Mouse (Mus musculus): ENCODE measurements around the gene Adamts4. TPM values are rescaled to one million over a fixed set of nuclear protein-coding genes. Genes with fewer than 3 reads are reported as not detected.

Gene Adamts4
- polyA plus RNA-seq, 1 experiment from 2014 or later, result 6.2 TPM

DNA sequence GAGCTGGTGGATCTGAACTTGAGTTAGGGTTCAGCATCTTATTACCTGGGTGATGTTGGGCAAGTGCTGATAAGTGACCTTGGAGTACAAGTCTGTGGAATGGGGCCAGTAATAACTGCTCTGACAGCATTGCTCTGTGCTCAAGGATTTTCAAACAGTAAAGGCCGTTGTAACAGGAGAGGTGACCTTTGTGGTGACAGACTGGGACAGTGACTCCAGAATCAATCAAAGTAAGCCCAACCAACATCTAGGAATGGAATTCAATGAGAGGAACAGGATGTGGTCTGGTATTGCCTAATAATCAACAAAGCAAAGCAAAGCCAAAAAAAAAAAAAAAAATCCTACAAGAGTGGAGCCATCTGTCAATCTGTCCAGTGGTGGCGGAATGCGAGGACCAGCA lies 10.1 kb downstream of the Adamts4 start:
- Histone ChIP-seq H3K9ac (no peak overlapping the region), H3K27ac (no peak overlapping the region), H3K36me3 (peaks cover 4% of the 10 kb centered on the region; the same call in 1 of the 2 replicates), H3K9me3 (no peaks in the 10 kb centered on the region), H3K4me1 (no peaks in the 10 kb centered on the region), H3K27me3 (replicated peaks) (no peaks in the 10 kb centered on the region), H3K4me3 (no peak overlapping the region), H3K4me2 (replicated peaks) (no peak overlapping the region)
- WGBS, result 76% methylated on average over 3 of the region's 3 CpGs
- no peak for ATAC-seq (ENCODE audit: low FRiP score, low read depth)

DNA sequence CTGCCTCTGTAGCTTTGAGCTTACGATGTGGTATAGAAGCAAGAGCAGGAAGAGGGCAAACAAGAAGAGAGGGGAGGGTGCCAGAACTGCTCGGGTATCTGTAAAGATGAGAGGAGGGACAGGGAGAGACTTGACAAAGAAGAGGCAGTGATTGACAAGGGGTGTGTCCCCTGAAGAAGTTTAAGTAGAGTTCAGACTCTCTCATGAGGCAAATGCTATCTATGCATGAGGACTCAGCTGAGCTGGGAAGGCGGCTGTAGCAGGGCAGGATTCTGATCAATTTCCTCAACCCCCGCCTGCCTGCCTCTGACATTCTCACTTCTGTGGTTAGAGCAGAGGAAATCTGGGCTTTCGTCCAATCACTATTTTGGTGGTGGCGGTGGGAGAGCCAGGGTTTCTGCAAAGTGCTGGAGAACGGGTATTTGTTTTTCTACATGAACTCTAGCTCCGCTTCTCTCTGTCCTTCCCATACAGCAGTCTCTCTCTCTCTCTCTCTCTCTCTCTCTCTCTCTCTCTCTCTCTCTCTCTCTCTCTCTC lies 12.4 kb downstream of the Adamts4 start:
- H3K4me3 ChIP-seq, result no peak overlapping the region; the same call in 1 of the 2 replicates
- no peak overlapping the region for H3K27ac ChIP-seq
- ATAC-seq (ENCODE audit: low FRiP score, low read depth), result peak; percentile 67
- no peaks in the 10 kb centered on the region for H3K9me3 ChIP-seq
- peak overlapping the region; percentile 54 for H3K4me2 ChIP-seq (replicated peaks)
- H3K36me3 ChIP-seq, result peaks cover 4% of the 10 kb centered on the region; the same call in 1 of the 2 replicates
- H3K27me3 ChIP-seq (replicated peaks), result no peaks in the 10 kb centered on the region
- WGBS, result 13% methylated on average over 8 of the region's 8 CpGs
- H3K4me1 ChIP-seq, result no peaks in the 10 kb centered on the region
- H3K9ac ChIP-seq, result peak overlapping the region; percentile 13; the same call in 1 of the 2 replicates

DNA sequence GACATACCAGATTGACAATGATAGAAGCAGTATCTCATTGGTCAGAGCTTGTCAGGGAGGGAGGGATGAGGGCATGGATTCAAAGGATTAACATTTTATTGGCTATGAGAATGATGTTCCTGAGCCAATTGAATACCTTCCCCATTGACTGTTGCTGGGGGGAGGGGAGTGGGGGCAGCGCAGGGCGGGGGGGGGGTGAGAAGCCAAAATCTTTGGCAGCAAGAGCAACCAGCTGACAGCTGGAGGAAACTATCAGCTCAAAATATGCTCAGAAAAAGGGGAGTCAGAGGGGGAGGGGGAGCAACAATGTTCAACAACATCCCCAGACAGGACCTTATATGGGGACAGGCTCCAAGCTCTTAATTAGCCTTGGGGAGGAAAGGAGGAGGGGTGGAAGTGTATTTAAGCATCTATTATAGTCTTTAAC lies 13.0 kb downstream of the Adamts4 start:
- Histone ChIP-seq H3K27me3 (replicated peaks) (no peaks in the 10 kb centered on the region), H3K36me3 (peaks cover 4% of the 10 kb centered on the region; the same call in 1 of the 2 replicates), H3K4me1 (no peaks in the 10 kb centered on the region), H3K4me2 (replicated peaks) (peak overlapping the region; percentile 54), H3K9ac (no peak overlapping the region; the same call in 1 of the 2 replicates), H3K9me3 (no peaks in the 10 kb centered on the region), H3K4me3 (no peak overlapping the region; the same call in 1 of the 2 replicates), H3K27ac (no peak overlapping the region)
- WGBS, result 0% methylated on average over 1 of the region's 2 CpGs
- peak; percentile 84 for ATAC-seq (ENCODE audit: low FRiP score, low read depth)

DNA sequence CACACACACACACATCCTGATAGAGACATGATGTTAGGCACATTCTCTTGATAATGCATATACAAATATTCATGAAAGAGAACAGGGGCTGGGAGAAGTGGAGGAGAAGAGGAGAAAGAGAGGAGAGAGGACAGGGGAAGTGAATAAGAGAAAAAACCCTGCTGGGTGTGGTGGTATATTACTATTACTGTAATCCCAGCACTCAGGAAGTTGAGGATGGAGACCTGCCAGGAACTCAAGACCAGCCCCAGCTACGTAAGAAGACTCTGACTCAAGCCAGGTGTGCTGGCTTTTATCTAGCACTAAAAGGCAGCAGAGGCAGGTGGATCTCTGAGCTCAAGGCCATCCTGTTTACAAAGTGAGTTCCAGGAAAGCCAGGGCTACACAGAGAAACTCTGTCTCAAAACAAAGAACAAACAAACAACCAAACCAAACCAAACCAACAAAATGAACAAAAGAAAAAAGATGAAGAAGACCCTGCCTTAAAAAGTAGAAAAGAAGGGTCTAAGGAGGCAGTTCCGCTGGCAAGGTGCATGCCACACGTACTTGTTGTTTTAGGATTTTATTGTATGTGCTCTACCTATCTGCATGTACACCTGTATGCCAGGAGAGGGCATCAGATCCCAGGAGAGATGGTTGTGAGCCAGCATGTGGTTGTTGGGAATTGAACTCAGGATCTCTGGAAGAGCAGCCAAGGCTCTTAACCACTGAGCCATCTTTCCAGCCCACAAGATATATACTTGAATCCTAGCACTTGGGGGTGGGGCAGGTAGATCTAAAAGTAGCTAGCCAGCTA lies 13.6 kb downstream of the Adamts4 start:
- Histone ChIP-seq H3K27me3 (replicated peaks) (no peaks in the 10 kb centered on the region), H3K9me3 (no peaks in the 10 kb centered on the region), H3K27ac (no peak overlapping the region), H3K4me2 (replicated peaks) (peak overlapping the region; percentile 54), H3K4me3 (no peak overlapping the region), H3K9ac (no peak overlapping the region), H3K4me1 (no peaks in the 10 kb centered on the region), H3K36me3 (peaks cover under 1% of the 10 kb centered on the region; the same call in 1 of the 2 replicates)
- WGBS, result 87% methylated on average over 3 of the region's 3 CpGs
- no peak for ATAC-seq (ENCODE audit: low FRiP score, low read depth)

DNA sequence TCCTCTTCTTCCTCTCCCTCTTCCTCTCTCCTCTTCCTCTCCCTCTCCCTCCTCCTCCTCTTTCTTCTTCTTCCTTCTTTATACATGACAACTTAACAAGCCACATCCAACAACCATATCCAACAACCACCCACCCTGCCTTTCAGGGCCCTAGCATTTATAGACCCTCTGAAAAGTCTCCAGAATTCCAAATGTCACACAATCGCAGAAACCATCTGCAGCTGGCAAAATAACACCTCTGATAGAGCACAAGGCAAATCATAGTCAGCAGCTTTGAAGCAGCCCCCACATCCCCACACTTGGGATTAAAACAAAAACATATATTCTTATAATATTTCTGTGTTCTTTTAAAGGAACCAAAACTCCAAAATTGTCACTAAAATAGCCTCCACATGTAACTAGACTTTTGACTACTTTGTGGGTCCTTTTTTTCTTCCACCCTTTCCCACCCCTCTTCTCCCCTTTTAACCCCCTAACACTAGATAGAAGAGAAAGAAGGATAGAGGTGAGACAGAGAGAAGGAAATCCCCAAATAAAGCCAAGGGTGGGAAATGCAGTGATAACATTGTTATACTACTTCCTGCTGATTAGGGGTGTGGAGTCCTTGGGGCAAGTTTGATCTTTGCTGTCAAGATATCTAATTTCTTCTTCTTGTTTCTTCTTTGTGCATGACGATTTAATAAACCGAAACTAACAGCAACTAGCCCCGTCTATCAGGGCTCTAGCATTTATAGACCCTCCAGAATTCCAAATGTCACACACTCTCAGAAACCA lies 15.9 kb downstream of the Adamts4 start:
- H3K27ac ChIP-seq, result no peak overlapping the region
- no peaks in the 10 kb centered on the region for H3K27me3 ChIP-seq (replicated peaks)
- no peaks in the 10 kb centered on the region for H3K9me3 ChIP-seq
- no peak overlapping the region for H3K9ac ChIP-seq
- 87% methylated on average over 4 of the region's 4 CpGs for WGBS
- no peak overlapping the region for H3K4me3 ChIP-seq
- no peak overlapping the region for H3K4me2 ChIP-seq (replicated peaks)
- H3K4me1 ChIP-seq, result peaks cover 5% of the 10 kb centered on the region
- no peaks in the 10 kb centered on the region for H3K36me3 ChIP-seq
- no peak for ATAC-seq (ENCODE audit: low FRiP score, low read depth)

DNA sequence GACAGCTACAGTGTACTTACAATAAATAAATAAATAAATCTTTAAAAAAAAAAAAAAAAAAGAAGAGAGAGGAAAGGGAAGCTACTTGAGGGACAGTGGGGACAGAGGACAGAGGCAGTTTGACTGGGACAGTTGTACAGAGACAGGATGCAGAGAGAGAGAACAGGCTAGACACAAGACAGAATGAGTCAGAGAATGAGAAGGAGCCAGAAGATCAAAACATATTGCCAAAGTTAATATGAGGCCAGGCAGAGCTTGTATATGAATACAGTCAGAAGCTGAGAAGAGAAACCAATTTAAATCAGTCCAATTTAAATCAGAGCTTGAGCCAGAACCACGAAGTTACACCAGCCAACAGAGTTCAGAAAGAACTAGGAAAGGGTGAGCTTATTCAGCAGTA lies 18.1 kb downstream of the Adamts4 start:
- Histone ChIP-seq H3K4me3 (no peak overlapping the region), H3K36me3 (peaks cover 15% of the 10 kb centered on the region), H3K4me1 (peaks cover 12% of the 10 kb centered on the region), H3K4me2 (replicated peaks) (no peak overlapping the region), H3K27me3 (replicated peaks) (no peaks in the 10 kb centered on the region), H3K27ac (no peak overlapping the region), H3K9ac (no peak overlapping the region), H3K9me3 (no peaks in the 10 kb centered on the region)
- no peak for ATAC-seq (ENCODE audit: low FRiP score, low read depth)
- 56% methylated on average over 1 of the region's 1 CpGs for WGBS

DNA sequence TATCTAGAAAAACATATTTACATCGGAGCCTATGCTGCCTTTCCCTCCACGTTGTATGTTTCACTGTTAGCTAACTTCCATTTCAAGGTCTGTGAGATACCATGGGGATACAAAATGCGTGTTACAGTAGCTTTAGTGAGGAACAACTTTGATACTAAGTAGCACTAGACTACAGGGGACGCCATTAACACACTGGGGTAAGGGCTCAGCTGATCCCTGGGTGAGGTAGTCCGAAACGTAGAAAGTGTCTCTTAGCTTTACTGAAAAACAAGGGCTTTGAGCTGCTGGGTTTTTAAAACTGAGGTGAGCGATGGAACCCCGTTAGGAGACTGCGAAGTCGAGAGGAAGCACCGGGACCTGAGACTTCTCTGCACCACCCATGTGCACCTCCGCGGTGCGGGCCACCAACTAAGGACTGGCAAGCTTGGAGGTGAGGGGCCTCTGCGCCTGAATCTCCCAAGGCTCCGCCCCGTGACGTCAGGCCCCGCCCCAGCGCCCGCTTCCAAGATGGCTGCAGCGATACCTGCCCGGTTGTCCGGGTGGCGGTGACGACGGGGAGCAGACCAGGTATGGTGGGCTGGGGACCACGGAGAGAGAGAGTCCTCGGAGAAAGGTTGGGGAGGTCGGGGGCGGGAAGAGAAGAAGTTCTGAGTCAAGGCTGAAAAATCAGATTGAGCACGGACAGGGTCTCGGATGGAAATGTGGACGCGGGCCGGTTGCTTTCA lies 19.8 kb downstream of the Adamts4 start, which contains the start of gene B4galt3:
TSS of gene B4galt3 (plus strand) at position 481 of the 725 bp plus-strand sequence.
- no peak within 1 kb of the TSS for H3K27ac ChIP-seq
- H3K4me2 ChIP-seq (replicated peaks), result peak within 1 kb of the TSS; percentile 84
- peaks cover 32% of the 10 kb centered on the region for H3K36me3 ChIP-seq
- ATAC-seq (ENCODE audit: low FRiP score, low read depth), result peak; percentile 97
- H3K4me3 ChIP-seq, result peak within 1 kb of the TSS; percentile 68
- no peaks in the 10 kb centered on the region for H3K27me3 ChIP-seq (replicated peaks)
- peaks cover 12% of the 10 kb centered on the region for H3K4me1 ChIP-seq
- no peaks in the 10 kb centered on the region for H3K9me3 ChIP-seq
- H3K9ac ChIP-seq, result peak within 1 kb of the TSS; percentile 68
- WGBS, result 4% methylated on average over 36 of the region's 36 CpGs

DNA sequence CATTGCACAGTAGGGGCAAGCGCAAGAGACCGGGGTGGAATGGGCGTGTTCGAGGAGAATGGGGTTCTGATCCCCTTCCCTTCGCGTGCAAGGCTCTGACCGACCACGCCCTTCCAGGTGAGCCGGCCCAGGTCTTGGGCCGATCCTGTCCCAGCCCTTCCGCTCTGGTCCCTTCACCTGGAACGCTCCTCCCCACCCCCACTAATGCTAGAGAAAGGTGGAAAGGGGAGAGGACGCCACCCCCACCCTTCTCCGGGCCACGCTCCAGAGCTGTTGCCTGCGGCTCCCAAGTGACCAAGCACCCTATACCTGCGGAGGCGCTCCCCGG lies 20.3 kb downstream of the Adamts4 start:
- Histone ChIP-seq H3K27me3 (replicated peaks) (no peaks in the 10 kb centered on the region), H3K9me3 (no peaks in the 10 kb centered on the region), H3K27ac (no peak overlapping the region), H3K4me2 (replicated peaks) (peak overlapping the region; percentile 84), H3K4me1 (peaks cover 12% of the 10 kb centered on the region), H3K4me3 (peak overlapping the region; percentile 68), H3K9ac (peak overlapping the region; percentile 68), H3K36me3 (peaks cover 37% of the 10 kb centered on the region)
- WGBS, result 1% methylated on average over 19 of the region's 19 CpGs
- peak; percentile 76 for ATAC-seq (ENCODE audit: low FRiP score, low read depth)

DNA sequence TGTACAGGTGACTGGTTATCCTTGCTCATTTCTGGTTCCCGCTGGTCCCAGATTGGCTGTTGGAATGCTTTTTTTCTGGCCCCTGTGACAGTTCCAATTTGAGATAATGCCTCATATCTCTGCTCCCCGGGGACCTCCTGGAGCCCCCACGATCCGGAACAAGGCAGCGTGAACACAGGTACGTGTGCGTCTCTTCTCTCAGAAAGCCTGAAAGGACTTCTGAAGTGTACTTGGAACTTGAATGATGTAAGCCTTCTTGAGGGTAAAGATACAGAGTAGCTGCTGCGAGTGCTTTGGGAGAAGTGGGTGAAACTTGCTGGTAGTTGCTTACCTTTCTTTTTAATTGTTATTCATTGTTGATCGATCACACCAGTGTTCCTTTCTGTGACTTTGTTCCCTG lies 21.0 kb downstream of the Adamts4 start:
- H3K9ac ChIP-seq, result peak overlapping the region; percentile 68; the same call in 1 of the 2 replicates

DNA sequence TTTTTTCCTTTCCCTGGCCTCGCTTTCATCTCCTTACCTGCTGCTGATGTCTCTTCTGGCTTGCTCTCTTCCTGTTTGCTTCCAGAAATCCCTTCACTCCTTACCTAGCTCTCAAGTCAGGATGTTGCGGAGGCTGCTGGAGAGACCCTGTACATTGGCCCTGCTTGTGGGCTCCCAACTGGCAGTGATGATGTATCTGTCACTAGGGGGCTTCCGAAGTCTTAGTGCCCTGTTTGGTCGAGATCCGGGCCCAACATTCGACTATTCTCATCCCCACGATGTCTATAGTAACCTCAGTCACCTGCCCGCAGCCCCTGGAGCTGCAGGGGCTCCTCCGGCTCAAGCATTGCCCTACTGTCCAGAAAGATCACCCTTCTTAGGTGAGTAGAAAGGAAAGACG lies 21.4 kb downstream of the Adamts4 start:
- H3K4me3 ChIP-seq, result no peak overlapping the region
- peak overlapping the region; percentile 16; the same call in 1 of the 2 replicates for H3K4me2 ChIP-seq (replicated peaks)
- H3K36me3 ChIP-seq, result peaks cover 48% of the 10 kb centered on the region
- H3K4me1 ChIP-seq, result peaks cover 12% of the 10 kb centered on the region
- H3K27ac ChIP-seq, result no peak overlapping the region
- no peaks in the 10 kb centered on the region for H3K9me3 ChIP-seq
- H3K27me3 ChIP-seq (replicated peaks), result no peaks in the 10 kb centered on the region
- WGBS, result 77% methylated on average over 10 of the region's 10 CpGs
- no peak overlapping the region for H3K9ac ChIP-seq
- ATAC-seq (ENCODE audit: low FRiP score, low read depth), result no peak

More for the DNA sequence above, 21.0 kb downstream of the Adamts4 start:
- Histone ChIP-seq H3K27ac (no peak overlapping the region), H3K4me3 (peak overlapping the region; percentile 68), H3K4me2 (replicated peaks) (peak overlapping the region; percentile 84), H3K27me3 (replicated peaks) (no peaks in the 10 kb centered on the region), H3K9me3 (no peaks in the 10 kb centered on the region), H3K36me3 (peaks cover 44% of the 10 kb centered on the region), H3K4me1 (peaks cover 12% of the 10 kb centered on the region)
- no peak for ATAC-seq (ENCODE audit: low FRiP score, low read depth)
- 60% methylated on average over 9 of the region's 9 CpGs for WGBS

DNA sequence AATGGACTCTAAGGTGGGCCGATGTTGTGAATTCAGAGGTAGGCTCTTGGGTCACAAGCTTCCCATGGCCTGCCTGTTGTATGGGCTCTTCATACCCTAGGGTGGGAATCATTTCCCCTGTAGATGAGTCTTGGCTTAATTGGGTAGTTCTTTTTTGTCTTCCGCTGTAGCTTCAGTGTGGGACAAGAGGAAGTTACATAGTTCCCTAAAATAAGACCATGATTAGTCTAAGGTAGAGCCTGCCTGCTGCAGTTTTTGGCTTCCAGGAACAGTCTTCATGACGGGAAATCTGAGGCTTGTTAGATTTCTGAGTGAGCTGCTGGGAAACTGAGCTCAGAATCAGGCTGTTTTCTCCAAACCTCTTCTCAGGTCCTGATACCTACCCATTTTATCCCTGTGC lies 21.9 kb downstream of the Adamts4 start:
- H3K4me2 ChIP-seq (replicated peaks), result no peak overlapping the region
- H3K27me3 ChIP-seq (replicated peaks), result no peaks in the 10 kb centered on the region
- WGBS, result 94% methylated on average over 3 of the region's 3 CpGs
- no peak overlapping the region for H3K4me3 ChIP-seq
- H3K4me1 ChIP-seq, result peaks cover 12% of the 10 kb centered on the region
- H3K27ac ChIP-seq, result no peak overlapping the region
- peaks cover 53% of the 10 kb centered on the region for H3K36me3 ChIP-seq
- no peak for ATAC-seq (ENCODE audit: low FRiP score, low read depth)
- no peaks in the 10 kb centered on the region for H3K9me3 ChIP-seq
- H3K9ac ChIP-seq, result no peak overlapping the region
